Mouse (Mus musculus) heart, postnatal 14 days (tissue): ENCODE measurements around the gene Fam69a. TPM values are rescaled to one million over a fixed set of nuclear protein-coding genes. Genes with fewer than 3 reads are reported as not detected.
A peak's percentile ranks its signal among the peaks of the same experiment; 100 is the strongest.
"Not testable (repeated sequence)": the region's sequence is repeated elsewhere in the genome, so short reads cannot be mapped to it uniquely, and the experiment has no call there.

Experiments used
- DNase-seq, 2 experiments: peaks; one replicate each; pipeline ENCODE4 v3.0.0; 2021 to 2022
- intact Hi-C: fragments of 180-260 bp; cut with DNase I; formaldehyde crosslinking; loops from one replicate; pipeline ENCODE4 v1.15.1; 2025
- long read RNA-seq, 2 experiments: library from polyadenylated mRNA; stranded (forward); transcript quantifications; one replicate each; pipeline ENCODE4 v2.0.0; 2021
- total RNA-seq, 2 experiments: library from RNA; stranded (reverse); gene quantifications; 2 replicates each; pipeline ENCODE4 v1.2.3; 2021

Fam69a gene
- 10 to 100 TPM in 1 of 2 experiments, 1 to 10 TPM in 1; 8.6 to 10.2 TPM for total RNA-seq
- long read RNA-seq, experiment 1, transcript Fam69a-201 (5 exons, 2,721 nt) = major isoform, 15 of 17 reads
- long read RNA-seq, experiment 1, partial matches to known transcripts = 1 of 17 reads
- long read RNA-seq, experiment 1, other reads (novel, unspliced or antisense) = 0 of 17 reads
- long read RNA-seq, experiment 2, transcript Fam69a-201 (5 exons, 2,721 nt) = major isoform, 21 of 22 reads
- long read RNA-seq, experiment 2, partial matches to known transcripts = 1 of 22 reads
- long read RNA-seq, experiment 2, other reads (novel, unspliced or antisense) = 0 of 22 reads

DNA sequence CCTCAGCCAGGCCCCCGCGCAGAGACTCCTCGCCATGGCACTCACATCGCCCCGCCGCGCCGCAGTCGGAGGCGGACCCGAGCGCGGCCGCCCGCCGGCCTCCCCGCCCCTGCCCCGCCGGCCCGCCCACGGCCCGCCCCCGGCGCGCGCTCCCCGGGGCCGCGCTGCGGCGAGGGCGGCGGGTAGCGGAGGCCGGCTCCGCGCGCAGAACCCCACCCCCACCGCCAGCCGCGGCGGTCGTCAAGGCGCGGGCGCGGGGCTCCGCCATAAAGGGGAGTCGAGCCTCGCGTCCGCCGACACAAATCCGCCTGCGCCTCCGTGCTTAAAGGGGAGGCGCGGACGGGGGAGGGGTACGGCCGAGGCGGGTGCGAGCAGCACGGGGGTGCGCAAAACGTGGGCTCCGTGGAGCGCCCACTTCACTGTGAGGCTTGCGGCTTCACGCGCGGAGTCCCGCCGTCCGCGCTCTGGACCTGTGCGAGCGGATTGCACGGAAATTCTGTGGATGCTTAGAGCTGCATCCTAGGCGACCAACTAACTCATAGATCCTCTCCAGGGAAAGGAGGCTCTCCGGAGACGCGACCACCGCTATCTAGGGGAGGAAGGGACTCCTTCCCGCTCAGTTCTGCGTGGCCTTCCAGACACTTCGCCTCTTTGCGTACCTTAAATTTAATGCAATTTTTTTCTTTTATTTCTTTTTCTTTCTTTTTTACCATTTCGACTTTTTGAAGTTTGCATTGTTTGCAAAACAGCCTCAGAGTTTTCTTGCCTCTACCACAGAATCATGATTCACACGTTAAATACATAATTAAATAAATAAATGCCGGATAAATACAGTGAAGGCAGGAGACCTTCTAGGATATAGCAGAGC is at the start of gene Fam69a:
Gene Fam69a, minus strand, starts transcription at position 119 of the 868 bp plus-strand sequence.
- intact Hi-C loops = loop anchor here (2.0 to 5.0 kb wide), 4 partner anchors 14 to 145 kb away; partner anchors contain the start of genes Ccdc18 and Tmed5
- DNase-seq = peak; percentile 89

DNA sequence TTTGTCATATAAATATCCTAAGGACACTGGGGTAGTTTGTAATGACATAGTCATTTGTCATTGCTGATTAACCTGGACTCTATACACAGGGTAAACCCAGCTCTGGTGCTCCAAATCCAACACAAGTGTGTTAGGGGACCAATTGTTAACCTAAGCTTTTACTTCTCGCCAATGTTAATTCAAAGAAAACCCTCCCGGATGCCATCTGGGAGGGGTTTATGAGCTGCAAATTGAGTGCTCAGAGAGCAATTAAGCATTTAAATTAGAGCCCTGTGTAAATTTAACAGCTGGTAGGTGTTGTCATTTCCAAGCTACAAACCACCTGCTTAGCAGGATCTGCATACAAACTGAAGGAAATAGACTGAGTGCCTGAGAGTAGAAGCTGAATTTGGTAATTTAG is 48.6 kb upstream of the Fam69a start:
- intact Hi-C loops = no loop called here
- DNase-seq = no peak

DNA sequence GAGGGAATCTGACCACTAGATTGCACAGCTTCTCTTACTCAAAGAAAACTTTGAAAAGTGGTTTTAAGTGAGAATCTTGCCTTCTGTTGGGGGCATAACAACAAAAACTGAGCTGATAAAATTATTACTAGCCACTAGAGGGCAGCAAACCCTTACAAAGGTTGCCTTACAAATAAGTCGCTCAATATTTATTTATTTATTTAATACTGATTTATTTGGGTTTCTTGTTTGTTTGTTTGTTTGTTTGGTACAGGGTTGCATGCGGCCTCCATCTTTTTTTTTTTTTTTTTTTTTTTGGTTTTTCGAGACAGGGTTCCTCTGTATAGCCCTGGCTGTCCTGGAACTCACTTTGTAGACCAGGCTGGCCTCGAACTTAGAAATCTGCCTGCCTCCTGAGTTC is 47.3 kb upstream of the Fam69a start:
- DNase-seq = peak in 1 of 2 experiments; percentile 26
- intact Hi-C loops = loop anchor here (5.0 kb wide), 2 partner anchors 48 to 112 kb away; no protein-coding TSS in a partner anchor

DNA sequence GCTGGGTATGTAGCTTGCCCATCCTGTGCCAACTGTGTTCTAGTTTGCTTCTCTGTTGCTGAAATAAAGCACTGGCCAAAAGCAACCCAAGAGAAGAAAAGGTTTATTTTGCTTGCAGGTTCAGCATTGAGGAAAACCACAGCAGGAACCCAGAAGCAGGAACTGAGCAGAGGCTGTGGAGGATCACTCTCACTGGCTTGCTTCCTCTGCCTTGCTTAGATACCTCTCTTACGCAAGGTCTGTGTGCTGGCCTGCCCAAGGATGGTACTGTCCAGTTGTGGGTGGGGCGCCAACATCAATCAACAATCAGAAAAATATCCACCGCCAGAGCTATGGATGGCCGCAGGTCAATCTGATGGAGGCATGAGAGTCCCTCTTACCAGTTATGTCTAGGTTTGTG is 44.4 kb upstream of the Fam69a start:
- intact Hi-C loops = loop anchor here (5.0 kb wide), 2 partner anchors 51 to 109 kb away; no protein-coding TSS in a partner anchor
- no peak for DNase-seq

DNA sequence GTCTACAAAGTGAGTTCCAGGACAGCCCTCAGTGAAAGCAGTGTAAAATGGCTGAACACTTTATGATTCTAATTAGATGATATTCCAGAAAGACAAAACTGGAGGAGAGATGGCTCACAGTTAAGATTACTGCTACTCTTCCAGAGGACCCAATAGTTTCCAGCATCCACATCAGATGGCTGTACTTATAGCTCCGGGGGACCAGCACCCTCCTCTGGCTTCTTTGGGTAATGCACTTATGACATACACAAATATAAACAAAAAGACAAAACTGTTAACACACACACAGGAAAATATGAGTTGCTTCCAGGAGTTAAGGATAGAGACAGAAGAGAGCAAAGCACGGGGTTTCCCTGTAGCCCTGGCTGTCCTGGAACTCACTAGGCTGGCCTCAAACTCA is 43.1 kb upstream of the Fam69a start:
- intact Hi-C loops = loop anchor here (5.0 kb wide), 3 partner anchors 43 to 108 kb away; partner anchors contain the start of gene Fam69a
- peak in 1 of 2 experiments; percentile 45 for DNase-seq

DNA sequence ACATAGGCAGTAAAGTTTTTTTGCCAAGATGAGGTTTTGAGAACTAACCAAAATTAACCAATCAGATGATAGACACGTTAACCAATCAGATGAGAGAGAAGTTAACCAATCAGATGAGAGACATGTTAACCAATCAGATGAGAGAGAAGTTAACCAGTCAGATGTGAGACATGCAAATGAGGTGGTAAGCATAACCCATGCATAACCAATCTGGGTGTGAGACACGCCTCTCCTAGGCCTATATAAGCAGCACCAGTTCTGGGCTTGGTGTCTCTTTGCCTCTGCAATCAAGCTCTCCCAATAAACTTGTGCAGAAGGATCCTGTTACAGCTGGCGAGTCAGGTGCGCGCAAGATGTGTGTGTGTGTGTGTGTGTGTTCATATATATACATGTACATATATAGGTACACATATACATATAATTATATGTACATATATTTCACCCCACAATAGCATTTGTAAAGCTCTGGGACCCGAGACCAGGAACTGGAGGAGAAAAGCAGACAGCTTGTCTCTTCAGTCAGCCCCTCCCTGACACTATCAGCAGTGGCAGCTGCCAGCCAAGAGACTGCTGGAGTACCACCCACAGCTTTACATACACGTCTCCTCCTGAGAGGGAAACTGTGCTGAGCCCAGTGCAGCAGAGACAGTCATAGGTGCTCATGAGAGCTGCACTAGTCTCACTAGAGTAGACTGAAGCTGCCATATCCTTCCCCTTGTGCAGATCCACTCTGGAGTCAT is 42.1 kb upstream of the Fam69a start:
- intact Hi-C loops = loop anchor here (5.0 kb wide), 1 partner anchor 42 kb away; the partner anchor contains the start of gene Fam69a
- not testable (repeated sequence) for DNase-seq

DNA sequence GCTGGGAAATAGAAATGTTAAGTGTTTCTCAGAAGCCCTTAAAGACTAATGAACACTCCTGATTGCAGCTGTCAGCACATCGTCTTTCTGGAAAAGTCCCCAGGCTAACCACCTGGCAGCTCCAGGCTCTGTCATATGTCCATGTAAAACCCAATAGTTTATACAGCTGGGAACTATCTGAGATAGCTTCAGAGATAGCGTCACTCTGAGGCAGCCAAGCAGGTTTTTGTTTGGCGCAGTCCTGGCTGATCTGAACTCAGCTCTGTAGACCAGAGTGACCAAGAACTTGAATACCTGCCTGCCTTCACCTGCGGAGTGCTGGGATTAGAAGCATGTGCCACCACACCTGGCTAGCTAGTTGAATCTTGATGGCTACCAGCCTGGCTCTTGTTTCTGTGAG is 41.3 kb upstream of the Fam69a start:
- intact Hi-C loops = loop anchor here (5.0 kb wide), 1 partner anchor 41 kb away; the partner anchor contains the start of gene Fam69a
- DNase-seq = no peak

DNA sequence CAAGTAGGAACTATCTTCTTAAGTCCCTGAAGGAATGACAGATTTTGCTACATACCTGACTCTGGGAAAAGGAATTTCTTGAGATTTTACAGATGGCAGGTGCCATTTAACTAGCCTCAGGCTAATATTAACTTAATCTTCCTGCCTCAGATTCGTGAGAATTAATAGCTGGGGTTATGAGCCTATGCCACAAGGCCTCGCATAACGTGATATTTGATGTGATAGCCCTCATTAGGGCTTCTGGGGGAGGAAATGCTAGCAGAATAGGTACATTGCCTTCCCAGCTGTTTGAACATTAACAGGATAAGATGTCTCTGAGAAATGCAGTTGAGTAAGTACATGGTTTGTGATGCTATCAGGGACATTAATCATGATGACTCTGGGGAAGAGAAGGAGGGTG is 34.5 kb upstream of the Fam69a start:
- DNase-seq = no peak
- intact Hi-C loops = no loop called here

DNA sequence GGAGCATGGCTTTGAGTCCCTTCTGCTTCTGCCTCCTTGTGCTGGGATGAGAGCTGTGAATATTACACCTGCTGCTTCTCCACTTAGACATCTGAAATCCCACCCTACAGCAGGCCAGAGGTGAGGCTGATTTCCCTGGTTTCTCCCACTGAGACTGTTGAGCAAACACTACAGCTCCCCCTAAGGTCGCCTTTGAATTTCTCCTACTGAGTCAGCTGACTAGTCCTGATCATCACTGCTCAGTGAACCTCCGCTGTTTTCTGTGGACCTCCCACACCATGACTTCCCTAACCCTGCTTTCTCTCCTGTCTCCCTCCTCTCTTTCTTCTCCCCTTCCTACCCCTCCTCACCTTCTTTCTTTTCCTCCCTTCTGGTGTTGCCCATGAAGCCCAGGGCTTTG is 32.5 kb upstream of the Fam69a start:
- intact Hi-C loops = no loop called here
- no peak for DNase-seq

DNA sequence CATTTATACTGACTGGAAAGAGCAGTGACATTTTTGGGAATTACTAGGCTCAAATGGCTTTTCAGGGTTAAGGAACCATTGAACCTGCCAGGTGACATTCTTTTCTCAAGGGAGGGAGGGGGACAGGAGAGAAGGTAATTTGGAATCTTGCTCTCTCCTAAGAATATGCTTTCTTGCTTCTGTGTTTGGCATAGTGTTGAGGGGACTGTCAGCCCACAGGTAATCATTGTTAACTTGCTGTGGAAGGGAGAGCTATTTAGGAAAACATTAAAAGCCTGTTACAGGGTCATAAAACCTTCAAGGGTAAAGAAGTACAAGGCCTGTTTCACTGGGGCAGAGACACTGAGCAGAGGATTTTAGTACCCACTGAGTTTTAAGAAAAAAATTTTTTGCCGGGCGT is 30.3 kb upstream of the Fam69a start:
- intact Hi-C loops = no loop called here

DNA sequence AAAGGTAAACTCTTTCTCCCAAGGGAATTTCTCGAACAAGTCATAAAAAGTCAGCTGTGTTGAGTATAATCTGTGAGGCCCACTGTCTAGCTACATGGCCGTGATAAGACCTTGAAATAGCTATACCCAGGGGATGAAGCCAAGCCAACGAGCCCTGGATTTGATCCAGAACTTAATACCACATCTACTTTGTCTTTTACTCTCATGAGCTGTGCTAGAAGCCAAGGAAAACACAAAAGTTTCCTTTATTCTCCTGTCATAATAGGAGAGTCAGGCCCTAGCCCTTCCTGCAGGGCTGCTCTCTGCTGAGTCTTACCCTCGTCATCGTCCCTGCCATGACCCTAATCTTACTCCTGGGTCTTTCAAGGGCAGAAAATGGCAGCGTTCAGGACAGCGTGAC is 28.5 kb upstream of the Fam69a start:
- DNase-seq = peak; percentile 39 to 56
- intact Hi-C loops = no loop called here

More for the DNA sequence above, 30.3 kb upstream of the Fam69a start:
- DNase-seq = no peak

DNA sequence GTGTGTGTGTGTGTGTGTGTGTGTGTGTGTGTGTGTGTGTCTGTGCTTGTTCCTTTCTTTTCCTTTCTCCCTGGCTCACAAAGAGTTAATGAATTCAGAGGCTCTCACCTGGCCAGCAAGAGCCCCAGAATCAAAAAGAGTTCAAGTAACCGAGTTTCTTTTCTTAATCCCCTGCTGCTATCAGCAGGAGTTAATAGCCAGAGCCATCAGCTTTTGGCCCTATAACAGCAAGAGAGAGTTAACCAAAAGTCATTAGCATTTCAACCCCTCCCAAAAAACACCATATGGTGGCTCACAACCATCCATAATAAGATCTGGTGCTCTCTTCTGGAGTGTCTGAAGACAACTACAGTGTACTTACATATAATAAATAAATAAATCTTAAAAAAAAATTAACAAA is 27.3 kb upstream of the Fam69a start:
- DNase-seq = no peak
- intact Hi-C loops = no loop called here

DNA sequence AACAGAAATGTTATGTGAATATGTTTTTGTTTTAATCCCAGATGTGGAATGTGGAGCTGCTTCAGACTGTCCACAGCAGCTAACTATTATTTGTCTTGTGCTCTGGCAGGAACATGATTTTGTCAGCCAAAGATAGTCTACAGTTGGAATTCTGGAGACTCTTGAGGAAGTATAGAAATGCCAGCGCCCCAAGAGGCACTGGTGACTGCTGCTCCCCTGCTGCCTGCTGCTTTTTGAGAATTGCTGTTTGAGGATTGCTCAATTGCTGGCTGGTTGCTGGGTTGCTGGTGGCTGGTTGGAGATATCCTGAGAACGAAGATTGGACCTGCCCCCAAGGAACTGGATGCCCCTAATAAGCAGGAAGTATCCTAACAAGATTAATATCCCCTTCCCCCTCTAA is 22.8 kb upstream of the Fam69a start:
- no peak for DNase-seq
- intact Hi-C loops = no loop called here

DNA sequence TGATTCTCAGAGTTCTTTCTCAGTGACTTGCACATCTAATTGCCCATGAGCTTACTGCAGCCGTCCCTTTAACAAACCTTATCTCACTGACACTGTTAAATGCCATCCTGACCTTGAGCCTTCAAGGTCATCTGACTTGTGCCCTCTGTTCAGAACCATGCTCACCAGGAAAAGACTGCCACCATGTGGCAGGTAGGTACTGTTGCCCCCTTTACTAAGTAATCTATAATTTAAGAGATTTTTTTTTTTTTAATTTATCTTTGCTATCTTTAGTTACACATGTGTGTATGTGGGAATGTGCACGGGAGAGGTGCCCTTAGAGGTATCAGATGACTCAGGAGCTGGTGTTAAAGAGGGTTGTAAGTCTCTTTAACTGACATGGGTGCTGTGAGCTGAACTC is 18.2 kb upstream of the Fam69a start:
- intact Hi-C loops = no loop called here
- no peak for DNase-seq

DNA sequence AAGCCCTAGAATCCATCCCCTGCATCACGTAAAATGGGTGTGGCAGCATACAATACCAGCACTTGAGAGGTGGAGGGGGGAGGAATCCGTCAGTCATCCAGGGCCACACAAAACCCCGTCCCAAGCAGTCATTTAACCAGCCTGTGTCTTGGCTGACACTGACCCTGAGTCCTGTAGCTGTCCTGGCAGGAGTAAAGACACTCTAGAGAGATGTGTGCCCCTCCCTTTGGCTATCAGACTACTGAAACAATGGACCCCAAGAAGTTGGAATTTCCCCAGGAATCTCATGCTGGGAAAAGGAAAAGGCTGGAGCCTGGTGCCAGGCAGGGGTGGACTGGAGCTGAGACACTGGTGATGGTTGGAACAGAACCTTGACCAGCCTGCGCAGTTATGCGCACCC is 15.8 kb upstream of the Fam69a start:
- intact Hi-C loops = no loop called here
- no peak for DNase-seq

DNA sequence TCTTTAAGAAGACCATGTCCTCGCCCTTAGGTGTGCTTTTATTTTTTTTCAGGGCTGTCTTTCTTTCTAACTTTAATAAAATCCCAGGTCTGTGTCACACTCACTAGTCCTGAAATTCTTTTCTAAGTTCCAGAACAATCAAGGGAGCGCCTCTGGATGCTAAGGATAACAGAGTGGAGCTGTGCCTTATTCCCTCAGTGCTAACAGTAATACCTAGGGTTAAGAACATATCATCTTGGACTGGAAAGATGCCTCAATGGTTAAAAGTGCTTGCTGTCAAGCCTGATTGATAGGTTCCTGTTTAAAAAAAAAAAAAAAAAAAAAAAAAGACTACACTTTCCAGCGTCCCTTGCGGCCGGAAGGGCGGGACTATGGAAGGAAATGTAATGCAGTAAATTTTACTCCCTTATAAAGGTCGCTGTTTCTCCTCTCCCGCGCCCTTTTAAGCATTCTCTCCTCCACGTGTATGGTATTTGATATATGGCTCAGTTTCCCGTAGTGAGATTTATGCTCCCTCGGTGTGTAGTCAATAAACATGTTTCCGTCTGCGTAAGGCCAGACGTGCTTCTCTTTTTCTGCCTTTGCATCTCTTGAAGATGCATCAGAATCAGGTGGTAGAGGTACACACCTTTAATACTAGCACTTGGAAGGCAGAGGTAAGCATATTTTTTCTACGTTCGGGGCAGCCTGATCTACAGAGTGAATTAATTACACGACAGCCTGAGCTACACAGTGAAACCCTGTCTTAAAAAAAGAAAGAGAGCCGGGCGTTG is 14.1 kb upstream of the Fam69a start:
- intact Hi-C loops = loop anchor here (2.0 kb wide), 1 partner anchor 14 kb away; the partner anchor contains the start of gene Fam69a
- peak; percentile 46 to 56 for DNase-seq

DNA sequence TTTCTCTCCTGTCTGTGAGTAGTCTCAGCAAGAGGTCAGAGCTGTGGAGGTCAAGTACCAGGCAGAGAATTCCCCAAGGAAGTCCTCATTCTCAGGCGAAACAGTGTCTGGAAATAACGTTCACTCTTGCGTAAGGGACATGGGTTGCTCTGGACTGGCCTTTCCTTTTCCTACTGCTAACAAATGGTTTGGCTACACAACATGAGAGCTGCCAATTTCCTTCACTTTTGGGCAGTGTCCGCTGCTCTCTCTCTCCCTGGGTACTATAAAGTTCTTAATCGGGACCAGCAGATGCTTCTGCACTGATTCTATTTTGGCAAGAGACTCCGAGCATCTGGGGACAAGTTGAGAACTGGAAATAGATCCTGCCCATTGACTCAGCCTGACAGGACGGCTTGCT is 10.8 kb upstream of the Fam69a start:
- DNase-seq = peak; percentile 12 to 47
- intact Hi-C loops = no loop called here

DNA sequence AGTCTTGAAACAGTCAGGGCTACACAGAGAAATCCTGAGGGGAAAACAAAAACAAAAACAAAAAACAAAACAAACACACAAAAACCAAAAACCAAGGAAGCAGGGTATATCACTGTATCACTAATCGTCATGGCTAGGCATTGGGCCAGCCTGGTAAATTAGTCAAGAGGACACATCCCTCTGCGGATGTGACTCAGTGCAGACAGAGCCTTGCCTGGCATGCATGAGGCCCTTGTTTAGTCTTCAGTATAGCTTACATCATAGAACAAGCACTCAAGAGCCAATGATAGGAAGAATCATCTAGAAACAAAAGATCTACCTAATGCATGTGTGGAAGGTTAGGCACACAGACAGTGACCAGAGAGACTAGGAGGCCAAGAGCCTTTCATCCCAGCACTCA is 9.1 kb upstream of the Fam69a start:
- intact Hi-C loops = no loop called here
- no peak for DNase-seq

DNA sequence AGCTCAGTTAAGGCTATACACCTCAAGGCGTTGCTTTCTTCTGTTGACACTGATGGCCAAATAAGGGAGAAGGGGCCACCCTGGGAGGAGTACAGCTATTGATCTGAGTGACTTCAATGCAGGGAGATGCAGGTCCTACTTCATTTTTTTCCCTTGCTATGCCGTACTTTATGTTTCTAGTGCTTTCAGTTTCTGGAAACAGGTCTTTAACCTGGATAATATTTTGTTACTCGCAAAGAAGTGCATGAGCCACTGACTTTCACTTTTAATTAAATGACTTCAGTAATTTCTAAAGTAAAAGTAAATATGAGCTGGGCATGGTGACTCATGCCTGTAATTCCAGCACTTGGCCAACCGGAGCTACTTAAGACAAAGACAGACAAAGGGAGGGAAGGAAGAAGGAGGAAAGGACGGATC is 958 bp upstream of the Fam69a start:
- no peak for DNase-seq
- intact Hi-C loops = loop anchor here (2.0 to 5.0 kb wide), 4 partner anchors 13 to 144 kb away; partner anchors contain the start of genes Ccdc18 and Tmed5
